Mouse (Mus musculus) lung, embryonic 14.5 days (tissue): ENCODE data around the gene Tmem205. TPM values are rescaled to one million over a fixed set of nuclear protein-coding genes. Genes with fewer than 3 reads are reported as not detected.

ENCODE experiments used
- ATAC-seq: fragments of 200-750 bp; cut with Nextera tagmentation; 2 replicates; pipeline ENCODE4 v1.8.0; 2017; ENCODE audit warnings: mild to moderate bottlenecking, moderate TSS enrichment, moderate library complexity; ENCODE audit not compliant: insufficient read depth
- DNase-seq: peaks from one replicate; pipeline ENCODE4 v3.0.0-alpha.2; 2015
- H3K27ac ChIP-seq: fragments of 300-500 bp; sonication (generic); 2 replicates; pipeline ENCODE4 v1.5.1; 2014; ENCODE audit warnings: low read depth, mild to moderate bottlenecking, moderate library complexity
- H3K27me3 ChIP-seq: fragments of 300-500 bp; sonication (generic); 2 replicates; pipeline ENCODE4 v1.6.1; 2014; ENCODE audit warnings: low read length, control low read depth; ENCODE audit not compliant: insufficient read depth
- H3K36me3 ChIP-seq: fragments of 300-500 bp; sonication (generic); 2 replicates; pipeline ENCODE4 v1.6.1; 2014; ENCODE audit warnings: control low read depth; ENCODE audit not compliant: insufficient read depth
- H3K4me1 ChIP-seq: fragments of 300-500 bp; sonication (generic); 2 replicates; pipeline ENCODE4 v1.6.1; 2014; ENCODE audit warnings: antibody characterized with exemption, control low read depth; ENCODE audit not compliant: insufficient read depth
- H3K4me2 ChIP-seq: fragments of 300-500 bp; sonication (generic); 2 replicates; pipeline ENCODE4 v1.6.1; 2014; ENCODE audit warnings: mild to moderate bottlenecking
- H3K4me3 ChIP-seq: fragments of 300-500 bp; sonication (generic); 2 replicates; pipeline ENCODE4 v1.5.1; 2014; ENCODE audit warnings: low read depth, low read length
- H3K9ac ChIP-seq: fragments of 300-500 bp; sonication (generic); 2 replicates; pipeline ENCODE4 v1.6.1; 2014
- H3K9me3 ChIP-seq: fragments of 300-500 bp; sonication (generic); 2 replicates; pipeline ENCODE4 v1.6.1; 2016; ENCODE audit warnings: low read depth, low read length, control low read depth
- CTCF ChIP-seq: IDR thresholded peaks from 2 replicates; pipeline ENCODE4 v1.5.1; 2016; ENCODE audit warnings: antibody characterized with exemption, low read depth
- WGBS: fragments of 180-500 bp; shearing (Covaris S2); extraction: QIAGEN DNeasy Blood & Tissue Kit; methylation state at CpG from one replicate; pipeline ENCODE4 v1.1.7; 2014; 5-methylcytosine and 5-hydroxymethylcytosine counted together
- polyA plus RNA-seq: library from polyadenylated mRNA; unstranded; fragments of >200 nt; fragmentation: Nextera tagmentation; extraction: Ambion mirVana; gene quantifications from 2 replicates; pipeline ENCODE4 v1.2.1, GENCODE M21; 2014

The Tmem205 gene
- polyA plus RNA-seq, 1 experiment from 2014 or later: 40.1 TPM

DNA sequence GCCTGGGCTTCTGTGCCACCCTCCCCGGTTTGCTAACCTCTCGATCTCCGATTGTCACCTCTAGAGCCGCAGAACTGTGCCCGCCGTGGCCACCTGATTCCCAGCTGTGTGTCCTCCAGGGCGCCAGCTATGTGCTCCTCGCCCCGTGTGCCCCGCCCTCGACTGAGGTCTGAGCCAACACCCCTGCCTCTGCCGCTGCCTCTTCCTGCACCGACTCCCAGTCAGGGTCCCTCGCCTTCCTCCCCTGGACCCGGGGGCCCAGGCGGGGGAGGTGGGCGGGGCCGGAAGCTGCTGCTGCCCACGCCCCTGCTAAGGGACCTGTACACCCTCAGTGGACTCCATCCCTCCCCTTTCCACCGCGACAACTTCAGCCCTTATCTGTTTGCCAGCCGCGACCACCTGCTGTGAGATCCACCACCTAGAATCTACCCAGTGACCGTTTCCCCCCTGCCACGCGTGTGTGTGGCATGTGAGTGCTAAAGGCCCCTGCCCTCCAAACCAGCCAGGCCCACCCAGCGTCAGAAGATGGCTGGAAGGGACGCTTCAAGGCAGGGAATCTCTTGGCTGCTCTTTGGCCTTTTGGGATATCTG, 20.3 kb upstream of the Tmem205 start:
- no peak for TF ChIP-seq CTCF
- no peaks in the 10 kb centered on the region for H3K4me1 ChIP-seq
- no peak overlapping the region for H3K4me2 ChIP-seq
- H3K4me3 ChIP-seq: no peak overlapping the region
- no peaks in the 10 kb centered on the region for H3K36me3 ChIP-seq
- H3K27ac ChIP-seq: no peak overlapping the region
- H3K27me3 ChIP-seq: no peaks in the 10 kb centered on the region
- 6% methylated on average over 28 of the region's 28 CpGs for WGBS
- DNase-seq (no peak), ATAC-seq (no peak)
- H3K9ac ChIP-seq: no peak overlapping the region
- H3K9me3 ChIP-seq: no peaks in the 10 kb centered on the region

DNA sequence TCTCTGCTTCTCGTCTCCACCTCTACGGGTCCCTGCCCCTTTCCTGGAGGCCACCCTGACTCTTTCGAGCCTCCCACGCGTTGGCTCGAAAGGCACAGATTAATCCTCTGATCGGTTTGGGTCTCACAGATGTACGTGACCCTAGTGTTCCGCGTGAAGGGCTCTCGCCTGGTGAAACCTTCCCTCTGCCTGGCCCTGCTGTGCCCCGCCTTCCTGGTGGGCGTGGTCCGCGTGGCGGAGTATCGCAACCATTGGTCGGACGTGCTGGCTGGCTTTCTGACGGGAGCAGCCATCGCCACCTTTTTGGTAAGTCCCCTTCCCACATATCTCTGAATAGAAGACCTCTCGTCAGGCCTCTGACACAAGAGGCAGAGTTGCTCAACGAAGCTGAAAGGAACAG, 16.9 kb upstream of the Tmem205 start:
- H3K4me2 ChIP-seq: no peak overlapping the region
- no peak overlapping the region for H3K27ac ChIP-seq
- H3K9ac ChIP-seq: no peak overlapping the region
- H3K36me3 ChIP-seq: no peaks in the 10 kb centered on the region
- no peak overlapping the region for H3K4me3 ChIP-seq
- H3K9me3 ChIP-seq: no peaks in the 10 kb centered on the region
- no peak for TF ChIP-seq CTCF
- H3K4me1 ChIP-seq: no peaks in the 10 kb centered on the region
- DNase-seq (peak; percentile 36), ATAC-seq (no peak)
- 11% methylated on average over 23 of the region's 23 CpGs for WGBS
- H3K27me3 ChIP-seq: no peaks in the 10 kb centered on the region

DNA sequence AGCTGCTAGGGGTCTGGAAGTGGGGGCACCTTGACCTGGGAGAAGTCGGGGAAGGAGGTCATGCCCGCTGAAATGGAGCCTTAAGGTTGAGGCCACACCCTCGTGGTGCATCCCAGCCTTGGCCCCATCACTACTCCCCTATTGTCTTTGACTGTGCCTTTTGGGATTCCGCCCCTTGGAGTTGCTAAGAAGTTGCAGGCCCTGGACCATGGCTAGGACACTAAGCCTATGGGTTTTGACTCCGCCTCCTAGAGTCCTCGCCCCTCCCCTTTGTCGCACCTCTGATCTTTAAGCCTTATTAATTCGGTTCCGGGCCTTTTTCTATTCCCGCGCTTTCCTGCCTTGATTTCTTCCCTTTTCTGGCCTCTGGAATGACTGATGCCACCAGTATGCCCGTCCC, 16.3 kb upstream of the Tmem205 start:
- ATAC-seq (no peak), DNase-seq (no peak)
- no peak overlapping the region for H3K27ac ChIP-seq
- TF ChIP-seq CTCF: no peak
- no peaks in the 10 kb centered on the region for H3K27me3 ChIP-seq
- no peaks in the 10 kb centered on the region for H3K9me3 ChIP-seq
- 39% methylated on average over 12 of the region's 12 CpGs for WGBS
- H3K9ac ChIP-seq: no peak overlapping the region
- no peak overlapping the region for H3K4me3 ChIP-seq
- H3K4me2 ChIP-seq: no peak overlapping the region
- no peaks in the 10 kb centered on the region for H3K36me3 ChIP-seq
- H3K4me1 ChIP-seq: no peaks in the 10 kb centered on the region

DNA sequence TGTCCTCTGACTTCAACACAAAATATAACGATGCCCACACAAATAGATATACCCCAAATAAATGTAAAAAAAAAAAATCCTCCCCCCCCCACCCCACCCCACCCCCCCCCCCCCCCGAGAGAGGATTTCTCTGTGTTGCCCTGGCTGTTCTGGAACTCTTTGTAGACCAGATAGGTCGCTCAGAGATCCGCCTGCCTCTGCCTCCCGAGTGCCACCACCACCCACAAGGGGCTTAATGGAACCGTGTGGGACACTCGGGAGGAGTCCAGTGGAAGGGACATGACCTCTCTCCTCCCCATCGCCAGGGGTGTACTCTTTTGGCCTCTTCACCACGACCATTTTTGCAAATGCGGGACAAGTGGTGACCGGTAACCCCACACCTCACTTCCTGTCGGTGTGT, 15.7 kb upstream of the Tmem205 start:
- Histone ChIP-seq H3K4me1 (no peaks in the 10 kb centered on the region), H3K36me3 (no peaks in the 10 kb centered on the region), H3K9ac (no peak overlapping the region), H3K9me3 (no peaks in the 10 kb centered on the region), H3K4me2 (no peak overlapping the region), H3K4me3 (no peak overlapping the region), H3K27ac (no peak overlapping the region), H3K27me3 (no peaks in the 10 kb centered on the region)
- no peak for ATAC-seq
- no peak for DNase-seq
- no peak for TF ChIP-seq CTCF
- WGBS: 70% methylated on average over 12 of the region's 12 CpGs

DNA sequence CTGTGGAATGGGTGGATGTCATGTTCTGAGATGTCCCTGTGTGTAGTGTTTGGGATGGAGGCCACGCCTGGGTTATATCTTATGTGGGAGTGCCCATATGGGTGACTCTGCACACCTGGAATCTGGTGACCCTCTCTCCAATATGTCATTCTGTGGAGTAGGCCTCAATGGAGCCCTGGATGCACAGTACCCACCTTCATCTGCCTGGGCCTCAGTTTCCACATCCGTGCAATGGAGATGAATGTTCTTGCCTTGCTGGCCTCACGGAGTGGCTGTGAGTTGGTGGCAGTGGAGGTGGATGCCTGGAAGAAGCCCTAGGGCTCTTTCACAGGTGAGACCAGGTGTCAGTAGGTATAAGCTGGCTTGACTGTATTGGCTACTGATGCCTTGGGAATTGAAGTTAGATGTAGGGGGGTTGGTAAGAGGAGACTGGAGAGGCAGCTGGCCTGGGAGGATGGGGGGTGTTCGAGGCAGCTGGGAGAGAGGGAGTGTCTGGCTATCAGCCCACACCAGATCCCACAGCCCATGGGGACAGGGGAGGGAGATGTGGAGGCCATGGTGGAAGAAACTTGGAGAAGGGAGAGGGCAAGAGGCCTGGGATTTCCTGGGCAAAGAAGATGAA, 11.0 kb upstream of the Tmem205 start:
- H3K27ac ChIP-seq: no peak overlapping the region
- ATAC-seq: no peak
- no peak overlapping the region for H3K4me3 ChIP-seq
- H3K4me1 ChIP-seq: peaks cover 3% of the 10 kb centered on the region; the same call in 1 of the 2 replicates
- WGBS: 79% methylated on average over 4 of the region's 4 CpGs
- H3K27me3 ChIP-seq: no peaks in the 10 kb centered on the region
- H3K4me2 ChIP-seq: no peak overlapping the region
- H3K9me3 ChIP-seq: no peaks in the 10 kb centered on the region
- DNase-seq: no peak
- no peaks in the 10 kb centered on the region for H3K36me3 ChIP-seq
- no peak overlapping the region for H3K9ac ChIP-seq
- TF ChIP-seq CTCF: no peak

DNA sequence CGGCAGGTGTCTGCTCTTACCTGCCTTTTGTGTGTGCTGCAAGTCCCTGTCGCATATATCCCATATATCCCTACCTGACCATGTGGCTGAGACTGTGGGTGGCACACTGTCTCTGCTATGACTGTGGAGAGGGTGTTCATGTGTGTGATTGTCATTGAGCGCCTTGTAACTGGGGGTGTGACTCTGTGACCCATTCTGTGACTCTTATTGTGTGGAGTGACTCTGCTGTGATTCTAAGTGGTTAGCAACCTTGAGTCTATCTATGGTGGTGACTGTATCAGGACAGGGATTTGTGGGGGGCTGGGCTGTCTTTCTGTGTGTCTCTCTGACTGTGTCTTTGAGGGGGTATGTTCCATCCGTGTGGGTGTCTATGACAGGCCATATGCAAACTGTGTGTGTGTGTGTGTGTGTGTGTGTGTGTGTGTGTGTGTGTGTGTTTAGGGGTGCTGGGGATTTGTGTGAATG, 10.4 kb upstream of the Tmem205 start:
- ATAC-seq (no peak), DNase-seq (no peak)
- H3K36me3 ChIP-seq: no peaks in the 10 kb centered on the region
- H3K9ac ChIP-seq: no peak overlapping the region
- no peaks in the 10 kb centered on the region for H3K9me3 ChIP-seq
- no peak overlapping the region for H3K27ac ChIP-seq
- WGBS: 77% methylated on average over 4 of the region's 4 CpGs
- TF ChIP-seq CTCF: no peak
- H3K4me2 ChIP-seq: peak overlapping the region; percentile 75
- no peaks in the 10 kb centered on the region for H3K27me3 ChIP-seq
- H3K4me3 ChIP-seq: peak overlapping the region; percentile 52; the same call in 1 of the 2 replicates
- H3K4me1 ChIP-seq: peaks cover 3% of the 10 kb centered on the region; the same call in 1 of the 2 replicates

DNA sequence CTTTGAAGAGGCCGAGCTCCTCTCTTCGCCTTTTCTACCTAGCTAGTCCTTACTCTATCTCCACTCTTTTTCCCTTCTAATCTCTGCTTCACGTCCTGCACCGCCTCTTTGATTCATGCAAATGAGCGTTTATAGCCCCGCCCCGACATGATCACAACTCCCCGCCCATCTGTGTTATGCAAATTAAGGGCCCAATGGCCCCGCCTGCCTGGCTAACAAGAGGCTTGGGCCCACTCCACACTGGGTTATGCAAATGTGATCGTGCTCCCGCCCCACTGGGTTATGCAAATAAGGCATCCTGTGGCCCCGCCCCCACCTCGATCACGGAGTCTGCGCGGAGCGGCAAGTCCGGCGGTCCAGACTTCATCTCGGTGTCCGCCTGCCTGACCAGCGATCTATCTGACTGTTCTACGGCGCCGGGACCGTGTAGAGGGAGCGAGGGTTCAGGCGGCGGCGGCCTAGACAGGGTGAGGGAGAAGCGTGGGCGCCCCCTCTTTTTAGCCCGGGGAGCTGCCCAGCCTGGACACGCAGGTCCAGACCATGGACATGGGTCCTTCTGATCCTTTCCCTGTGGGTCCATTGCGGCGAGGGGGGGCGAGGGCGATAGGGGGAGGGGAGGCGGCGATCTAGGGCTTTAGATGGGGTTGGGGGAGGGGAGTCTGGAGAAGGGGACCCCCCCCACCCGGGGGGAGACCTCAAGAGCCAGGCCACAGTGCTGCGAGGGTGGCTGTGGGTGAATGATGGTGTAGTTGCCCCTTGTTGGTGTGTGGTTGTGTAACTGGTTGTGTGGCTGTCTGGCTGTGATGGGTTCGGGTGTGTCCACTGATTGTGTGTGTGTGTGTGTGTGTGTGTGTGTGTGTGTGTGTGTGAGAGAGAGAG, 9.6 kb upstream of the Tmem205 start, which contains the start of gene Plppr2:
Gene Plppr2, plus strand, starts transcription at position 342 of the 879 bp plus-strand sequence.
- Histone ChIP-seq H3K9me3 (no peaks in the 10 kb centered on the region), H3K4me2 (peak within 1 kb of the TSS; percentile 75), H3K4me1 (peaks cover 3% of the 10 kb centered on the region; the same call in 1 of the 2 replicates), H3K27ac (no peak within 1 kb of the TSS), H3K4me3 (peak within 1 kb of the TSS; percentile 52), H3K36me3 (no peaks in the 10 kb centered on the region), H3K27me3 (no peaks in the 10 kb centered on the region), H3K9ac (peak within 1 kb of the TSS; percentile 49)
- peak; percentile 98 for ATAC-seq
- 2% methylated on average over 42 of the region's 43 CpGs for WGBS
- TF ChIP-seq CTCF: no peak
- peak; percentile 99 for DNase-seq
